Mouse (Mus musculus) liver, embryonic 14.5 days (tissue): ENCODE measurements at regions not wholly inside any gene's neighbourhood (a gene's known extent, or its start where the extent isn't known, plus 50 kb on each side); places are given as distances from the start of the nearest gene placed in this dataset.

ENCODE experiments used
- ATAC-seq: fragments of 200-750 bp; cut with Nextera tagmentation; 2 replicates; pipeline ENCODE4 v1.8.0; 2017; ENCODE audit warnings: moderate number of reproducible peaks, mild to moderate bottlenecking, moderate library complexity; ENCODE audit not compliant: insufficient read depth
- DNase-seq, 3 experiments: peaks; one replicate each; pipeline ENCODE4 v3.0.0-alpha.2; 2012 to 2013; ENCODE audit warnings: low read depth in 3 of 3, low spot score in 3 of 3
- H3K27ac ChIP-seq: fragments of 300-500 bp; sonication (generic); 2 replicates; pipeline ENCODE4 v1.5.1; 2014; ENCODE audit warnings: moderate library complexity, mild to moderate bottlenecking, control low read depth, inconsistent platforms
- H3K27me3 ChIP-seq: fragments of 300-500 bp; sonication (generic); 2 replicates; pipeline ENCODE4 v1.6.1; 2014; ENCODE audit warnings: mild to moderate bottlenecking, low read length, moderate library complexity; ENCODE audit not compliant: control insufficient read depth, insufficient read depth
- H3K36me3 ChIP-seq: fragments of 300-500 bp; sonication (generic); replicated peaks from 2 replicates; pipeline ENCODE4 v1.6.1; 2014; ENCODE audit warnings: low read depth; ENCODE audit not compliant: control insufficient read depth, insufficient read depth
- H3K4me1 ChIP-seq, 2 experiments: fragments of 200-500 bp in 1 of 2; fragments of 300-500 bp in 1 of 2; sonication (generic) in 1 of 2; replicated peaks; 2 replicates each; pipeline ENCODE4 v1.6.1; 2012 to 2014; ENCODE audit warnings: antibody characterized with exemption in 1 of 2, inconsistent platforms in 1 of 2, low read length in 1 of 2; ENCODE audit not compliant: control insufficient read depth in 2 of 2, insufficient read depth in 2 of 2
- H3K4me2 ChIP-seq: fragments of 300-500 bp; sonication (generic); 2 replicates; pipeline ENCODE4 v1.6.1; 2014; ENCODE audit warnings: low read depth, mild to moderate bottlenecking, control low read depth, moderate library complexity
- H3K4me3 ChIP-seq, 2 experiments: fragments of 200-500 bp in 1 of 2; fragments of 300-500 bp in 1 of 2; sonication (generic) in 1 of 2; 2 replicates each; pipeline ENCODE4 v1.5.1; 2012 to 2014; ENCODE audit warnings: low read depth in 2 of 2, low read length in 2 of 2, mild to moderate bottlenecking in 2 of 2, control low read depth in 1 of 2, inconsistent platforms in 1 of 2, moderate library complexity in 1 of 2; ENCODE audit not compliant: insufficient read depth in 1 of 2
- H3K9ac ChIP-seq: fragments of 300-500 bp; sonication (generic); replicated peaks from 2 replicates; pipeline ENCODE4 v1.6.1; 2014; ENCODE audit warnings: mild to moderate bottlenecking, control low read depth, moderate library complexity
- H3K9me3 ChIP-seq: fragments of 300-500 bp; sonication (generic); 2 replicates; pipeline ENCODE4 v1.6.1; 2016; ENCODE audit warnings: low read length, mixed read lengths; ENCODE audit not compliant: control insufficient read depth
- CTCF ChIP-seq: IDR thresholded peaks from 2 replicates; pipeline ENCODE4 v1.5.1; 2016; ENCODE audit warnings: antibody characterized with exemption, low read depth, control low read depth
- EP300 ChIP-seq: IDR thresholded peaks from 2 replicates; pipeline ENCODE4 v1.6.1; 2016; ENCODE audit warnings: antibody characterized with exemption, low read depth
- WGBS: fragments of 180-500 bp; shearing (Covaris S2); extraction: QIAGEN DNeasy Blood & Tissue Kit; methylation state at CpG from one replicate; pipeline ENCODE4 v1.1.7; 2014; ENCODE audit not compliant: insufficient replicate concordance; 5-methylcytosine and 5-hydroxymethylcytosine counted together

- Histone ChIP-seq H3K9me3 (no peaks in the 10 kb centered on the region), H3K36me3 (no peaks in the 10 kb centered on the region), H3K4me1 (peaks cover 0 to 9% of the 10 kb centered on the region in 2 experiments; a peak in 2 of 4 replicates), H3K27me3 (no peaks in the 10 kb centered on the region), H3K4me3 (no peak overlapping the region), H3K27ac (no peak overlapping the region), H3K9ac (no peak overlapping the region), H3K4me2 (no peak overlapping the region)
- ATAC-seq: no peak
- no peak for DNase-seq
- no peak for TF ChIP-seq EP300
- TF ChIP-seq CTCF: no peak
- WGBS: 32% methylated on average over 2 of the region's 2 CpGs
These were observed 168.8 kb upstream of the Atp2b1 start for GRCm38 (mm10) chr10:98745409-98745808.

GRCm38 (mm10) chr10:98745861-98746260 is 168.3 kb upstream of the Atp2b1 start:
- no peak for DNase-seq
- no peak for ATAC-seq
- no peak for TF ChIP-seq CTCF
- no peak for TF ChIP-seq EP300
- Histone ChIP-seq H3K4me2 (no peak overlapping the region), H3K27ac (no peak overlapping the region), H3K36me3 (no peaks in the 10 kb centered on the region), H3K27me3 (no peaks in the 10 kb centered on the region), H3K4me1 (peaks cover 0 to 5% of the 10 kb centered on the region in 2 experiments; a peak in 2 of 4 replicates), H3K9me3 (no peaks in the 10 kb centered on the region), H3K9ac (no peak overlapping the region), H3K4me3 (no peak overlapping the region)
- 62% methylated on average over 5 of the region's 5 CpGs for WGBS

- H3K27ac ChIP-seq: no peak overlapping the region
- ATAC-seq: no peak
- H3K4me2 ChIP-seq: no peak overlapping the region
- DNase-seq: no peak
- H3K4me1 ChIP-seq: no peaks in the 10 kb centered on the region
- TF ChIP-seq EP300 (no peak), CTCF (no peak)
- no peaks in the 10 kb centered on the region for H3K27me3 ChIP-seq
- H3K36me3 ChIP-seq: no peaks in the 10 kb centered on the region
- H3K9ac ChIP-seq: no peak overlapping the region
- no peaks in the 10 kb centered on the region for H3K9me3 ChIP-seq
- no peak overlapping the region for H3K4me3 ChIP-seq
- 49% methylated on average over 3 of the region's 3 CpGs for WGBS
These were observed 165.2 kb upstream of the Atp2b1 start for GRCm38 (mm10) chr10:98748856-98749583.

GRCm38 (mm10) chr10:98749584-98749947 is 164.6 kb upstream of the Atp2b1 start:
- no peaks in the 10 kb centered on the region for H3K27me3 ChIP-seq
- DNase-seq (no peak), ATAC-seq (no peak)
- WGBS: 62% methylated on average over 4 of the region's 4 CpGs
- TF ChIP-seq CTCF: no peak
- TF ChIP-seq EP300: no peak
- no peaks in the 10 kb centered on the region for H3K4me1 ChIP-seq
- no peaks in the 10 kb centered on the region for H3K36me3 ChIP-seq
- H3K9ac ChIP-seq: no peak overlapping the region
- H3K27ac ChIP-seq: no peak overlapping the region
- H3K4me2 ChIP-seq: no peak overlapping the region
- no peaks in the 10 kb centered on the region for H3K9me3 ChIP-seq
- H3K4me3 ChIP-seq: no peak overlapping the region

GRCm38 (mm10) chr10:98751376-98752058 is 162.7 kb upstream of the Atp2b1 start:
- no peak for ATAC-seq

More at GRCm38 (mm10) chr10:98751376-98752058, 162.7 kb upstream of the Atp2b1 start:
- Histone ChIP-seq H3K27ac (no peak overlapping the region), H3K9me3 (no peaks in the 10 kb centered on the region), H3K4me1 (no peaks in the 10 kb centered on the region), H3K4me2 (no peak overlapping the region), H3K27me3 (no peaks in the 10 kb centered on the region), H3K36me3 (no peaks in the 10 kb centered on the region), H3K9ac (no peak overlapping the region), H3K4me3 (no peak overlapping the region)
- WGBS: 57% methylated on average over 11 of the region's 11 CpGs
- TF ChIP-seq EP300 (no peak), CTCF (no peak)
- DNase-seq: no peak
